Mouse (Mus musculus): ENCODE data around the gene Arhgdib. TPM values are rescaled to one million over a fixed set of nuclear protein-coding genes. Genes with fewer than 3 reads are reported as not detected.

Gene Arhgdib
- polyA plus RNA-seq, 1 experiment from 2014 or later, result 68.4 TPM

DNA sequence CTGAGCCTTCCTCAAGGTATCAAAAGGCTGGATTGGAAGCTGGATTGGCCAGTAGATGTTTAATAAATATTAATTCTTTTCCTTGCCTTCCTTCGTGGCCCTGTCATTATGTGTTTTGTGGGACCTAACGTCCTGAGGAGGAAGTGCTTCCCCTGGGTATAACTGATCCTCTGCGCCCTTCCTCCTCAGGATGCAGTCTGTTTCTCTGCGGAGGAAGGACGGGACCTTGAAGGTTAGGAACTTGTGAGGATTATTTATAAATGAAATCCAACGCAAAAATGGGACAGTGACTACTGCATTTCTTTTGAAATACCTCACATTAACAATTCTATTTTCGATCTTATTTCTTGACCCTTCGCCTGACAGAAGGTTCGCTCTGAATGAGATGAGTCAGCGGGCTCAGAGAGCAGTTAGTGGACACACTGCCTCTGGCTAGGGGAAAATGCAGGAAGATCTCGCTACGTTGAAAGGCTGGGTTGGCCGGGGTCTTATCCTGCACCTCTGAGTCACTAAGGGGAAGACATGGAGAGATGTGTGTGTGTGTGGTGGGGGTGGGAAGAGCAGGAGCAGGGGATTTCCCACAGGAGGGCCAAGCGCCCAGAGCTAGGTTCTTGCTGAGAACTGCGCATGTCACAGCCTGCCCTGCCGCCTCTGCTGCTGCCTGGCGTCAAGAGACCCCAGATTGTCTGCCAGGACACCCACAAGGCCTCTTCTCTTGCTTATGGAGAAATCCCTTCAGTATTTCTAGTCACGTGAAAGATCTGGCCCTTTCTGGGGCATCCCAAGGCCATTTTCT lies 3.2 kb downstream of the Arhgdib start:
- no peak for TF ChIP-seq EP300 (IDR thresholded peaks at IDR 0.05)
- TF ChIP-seq CTCF (IDR thresholded peaks at IDR 0.05), result no peak
- peaks cover 8% of the 10 kb centered on the region; the same call in 1 of the 2 replicates for H3K4me1 ChIP-seq (ENCODE audit: insufficient read depth, low read depth, low read length)
- 0 out of 2 replicates have a peak, but pooled peaks have one; percentile 29 for ATAC-seq
- H3K9ac ChIP-seq (replicated peaks; ENCODE audit: low read depth), result no peak overlapping the region
- H3K36me3 ChIP-seq (ENCODE audit: insufficient read depth, low read length), result no peaks in the 10 kb centered on the region
- H3K4me2 ChIP-seq (replicated peaks; ENCODE audit: low read depth, low read length), result peak overlapping the region; percentile 22; the same call in 1 of the 2 replicates
- H3K9me3 ChIP-seq (ENCODE audit: low read length), result no peaks in the 10 kb centered on the region
- 0 out of 2 replicates have a peak overlapping the region, but pooled peaks have one; percentile 3 for H3K27ac ChIP-seq (ENCODE audit: low read length)
- WGBS, result 63% methylated on average over 18 of the region's 18 CpGs
- H3K4me3 ChIP-seq (ENCODE audit: low read depth, low read length), result no peak overlapping the region
- H3K27me3 ChIP-seq (replicated peaks; ENCODE audit: insufficient read depth, low read length), result no peaks in the 10 kb centered on the region
- peak; percentile 18 for DNase-seq (ENCODE audit: low spot score)

DNA sequence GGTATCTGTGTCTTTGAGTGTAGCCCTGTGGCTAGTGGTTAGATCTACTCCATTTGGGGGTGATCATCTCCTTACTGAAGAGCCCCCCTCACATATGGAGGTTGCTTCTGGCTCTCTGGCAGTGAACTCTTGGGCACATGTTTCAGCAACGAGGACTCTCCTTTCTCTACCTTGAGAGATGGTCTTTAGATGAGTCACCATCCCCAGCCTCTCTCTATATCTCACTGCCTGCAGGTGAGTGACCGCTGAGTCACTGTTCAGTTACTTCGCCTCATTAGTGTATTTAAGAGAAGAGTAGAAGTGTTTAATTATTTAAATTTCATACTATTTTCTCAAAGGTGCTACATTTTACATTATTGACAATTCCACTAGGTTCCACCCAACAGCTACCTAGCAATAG lies 4.6 kb downstream of the Arhgdib start:
- Histone ChIP-seq H3K4me2 (replicated peaks; ENCODE audit: low read depth, low read length) (no peak overlapping the region), H3K9me3 (ENCODE audit: low read length) (no peaks in the 10 kb centered on the region), H3K27me3 (replicated peaks; ENCODE audit: insufficient read depth, low read length) (no peaks in the 10 kb centered on the region), H3K4me3 (ENCODE audit: low read depth, low read length) (no peak overlapping the region), H3K36me3 (ENCODE audit: insufficient read depth, low read length) (no peaks in the 10 kb centered on the region), H3K27ac (ENCODE audit: low read length) (no peak overlapping the region), H3K9ac (replicated peaks; ENCODE audit: low read depth) (no peak overlapping the region), H3K4me1 (ENCODE audit: insufficient read depth, low read depth, low read length) (peaks cover 8% of the 10 kb centered on the region; the same call in 1 of the 2 replicates)
- ATAC-seq (no peak), DNase-seq (ENCODE audit: low spot score) (no peak)
- WGBS, result 74% methylated on average over 3 of the region's 3 CpGs
- TF ChIP-seq EP300 (IDR thresholded peaks at IDR 0.05) (no peak), CTCF (IDR thresholded peaks at IDR 0.05) (no peak)

DNA sequence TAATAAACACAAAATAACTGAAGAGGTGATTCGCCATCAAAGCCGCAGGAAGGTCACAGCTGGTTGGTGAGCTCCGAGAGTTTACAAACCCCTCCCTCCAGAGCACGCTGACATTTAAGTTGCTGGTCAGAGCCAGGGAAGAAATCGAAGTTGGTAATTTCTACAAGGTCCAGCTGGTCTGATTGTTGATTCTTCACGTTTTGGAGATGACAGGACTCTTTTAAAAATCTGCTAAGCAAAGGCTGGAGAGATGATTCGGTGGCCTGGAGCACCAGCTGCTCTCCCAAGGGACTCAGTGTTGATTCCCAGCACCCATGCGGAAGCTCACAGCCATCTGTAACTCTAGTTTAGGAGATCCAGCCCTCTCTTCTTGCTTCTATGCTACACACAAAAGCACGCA lies 5.3 kb downstream of the Arhgdib start:
- WGBS, result 74% methylated on average over 9 of the region's 9 CpGs
- Histone ChIP-seq H3K9me3 (ENCODE audit: low read length) (no peaks in the 10 kb centered on the region), H3K4me1 (ENCODE audit: insufficient read depth, low read depth, low read length) (peaks cover 8% of the 10 kb centered on the region; the same call in 1 of the 2 replicates), H3K36me3 (ENCODE audit: insufficient read depth, low read length) (no peaks in the 10 kb centered on the region), H3K4me2 (replicated peaks; ENCODE audit: low read depth, low read length) (no peak overlapping the region), H3K9ac (replicated peaks; ENCODE audit: low read depth) (no peak overlapping the region), H3K27me3 (replicated peaks; ENCODE audit: insufficient read depth, low read length) (no peaks in the 10 kb centered on the region), H3K27ac (ENCODE audit: low read length) (no peak overlapping the region), H3K4me3 (ENCODE audit: low read depth, low read length) (no peak overlapping the region)
- DNase-seq (ENCODE audit: low spot score) (no peak), ATAC-seq (no peak)
- TF ChIP-seq EP300 (IDR thresholded peaks at IDR 0.05) (no peak), CTCF (IDR thresholded peaks at IDR 0.05) (no peak)

DNA sequence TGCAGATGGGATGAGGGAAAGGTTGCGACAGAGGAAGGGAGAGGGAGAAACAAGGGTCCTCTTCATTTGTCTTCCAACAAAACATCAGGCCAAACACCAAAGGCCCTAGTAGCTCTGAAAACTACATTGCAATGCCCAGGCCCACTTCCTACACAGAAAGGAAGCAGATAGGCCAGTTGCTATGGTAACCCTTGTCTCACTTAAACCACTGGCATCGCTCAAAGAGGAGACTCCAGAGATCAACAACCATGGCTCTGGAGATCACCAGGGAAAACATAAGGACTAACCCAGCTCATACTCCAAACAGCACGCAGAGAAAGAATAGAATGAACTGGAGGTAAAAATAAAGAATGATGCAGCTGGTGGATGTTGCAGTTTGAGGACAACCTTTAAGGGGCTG lies 6.5 kb downstream of the Arhgdib start:
- Histone ChIP-seq H3K9ac (replicated peaks; ENCODE audit: low read depth) (no peak overlapping the region), H3K4me1 (ENCODE audit: insufficient read depth, low read depth, low read length) (0 out of 2 replicates have a peak, but pooled peaks cover 5% of the 10 kb centered on the region), H3K4me2 (replicated peaks; ENCODE audit: low read depth, low read length) (no peak overlapping the region), H3K27ac (ENCODE audit: low read length) (no peak overlapping the region), H3K36me3 (ENCODE audit: insufficient read depth, low read length) (no peaks in the 10 kb centered on the region), H3K9me3 (ENCODE audit: low read length) (no peaks in the 10 kb centered on the region), H3K4me3 (ENCODE audit: low read depth, low read length) (no peak overlapping the region), H3K27me3 (replicated peaks; ENCODE audit: insufficient read depth, low read length) (no peaks in the 10 kb centered on the region)
- DNase-seq (ENCODE audit: low spot score) (no peak), ATAC-seq (no peak)
- WGBS, result 76% methylated on average over 3 of the region's 3 CpGs
- TF ChIP-seq CTCF (IDR thresholded peaks at IDR 0.05), result no peak
- TF ChIP-seq EP300 (IDR thresholded peaks at IDR 0.05), result no peak

DNA sequence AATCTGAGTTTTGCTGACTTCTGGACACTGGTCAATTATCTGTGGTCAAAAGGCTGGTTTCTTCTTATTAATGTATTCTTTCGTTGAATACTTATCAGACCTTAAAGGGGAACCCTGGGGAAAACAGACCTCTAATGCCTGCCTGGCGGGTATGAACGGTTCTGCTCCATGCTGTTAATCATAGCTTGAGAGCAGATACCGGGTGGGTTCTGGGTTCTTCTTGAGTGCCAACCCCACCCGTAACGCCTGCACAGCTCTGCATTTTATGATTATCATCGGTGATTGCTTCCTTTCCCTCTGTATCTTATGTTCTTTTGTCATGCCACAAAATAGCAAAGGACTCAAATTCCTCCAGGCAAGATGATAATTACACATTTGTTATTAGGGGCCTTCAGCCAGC lies 7.6 kb downstream of the Arhgdib start:
- Histone ChIP-seq H3K27ac (ENCODE audit: low read length) (no peak overlapping the region), H3K9me3 (ENCODE audit: low read length) (no peaks in the 10 kb centered on the region), H3K4me1 (ENCODE audit: insufficient read depth, low read depth, low read length) (0 out of 2 replicates have a peak, but pooled peaks cover 5% of the 10 kb centered on the region), H3K27me3 (replicated peaks; ENCODE audit: insufficient read depth, low read length) (no peaks in the 10 kb centered on the region), H3K36me3 (ENCODE audit: insufficient read depth, low read length) (no peaks in the 10 kb centered on the region), H3K4me3 (ENCODE audit: low read depth, low read length) (no peak overlapping the region), H3K4me2 (replicated peaks; ENCODE audit: low read depth, low read length) (no peak overlapping the region), H3K9ac (replicated peaks; ENCODE audit: low read depth) (no peak overlapping the region)
- no peak for TF ChIP-seq EP300 (IDR thresholded peaks at IDR 0.05)
- TF ChIP-seq CTCF (IDR thresholded peaks at IDR 0.05), result no peak
- WGBS, result 84% methylated on average over 7 of the region's 7 CpGs
- no peak for DNase-seq (ENCODE audit: low spot score)
- ATAC-seq, result no peak

DNA sequence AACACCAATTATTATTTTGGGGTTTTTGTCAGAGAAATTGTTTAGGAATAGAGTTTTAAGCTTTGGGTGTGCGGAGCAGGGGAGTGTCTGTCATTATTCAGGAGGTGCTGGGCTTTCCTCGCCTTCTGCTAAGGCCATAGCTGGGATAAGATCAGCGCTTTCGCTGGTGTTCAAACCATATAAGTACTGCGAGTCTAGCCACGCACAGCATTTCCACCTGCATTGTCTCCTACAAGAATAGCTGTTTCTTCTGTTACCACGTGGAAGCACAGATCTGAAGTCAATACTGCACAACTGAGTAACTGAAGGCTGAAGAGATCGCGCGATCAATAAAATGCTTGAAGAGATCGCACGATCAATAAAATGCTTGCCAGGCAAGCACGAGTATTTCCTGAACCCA lies 10.5 kb downstream of the Arhgdib start:
- 0 out of 2 replicates have a peak, but pooled peaks cover 5% of the 10 kb centered on the region for H3K4me1 ChIP-seq (ENCODE audit: insufficient read depth, low read depth, low read length)
- H3K4me2 ChIP-seq (replicated peaks; ENCODE audit: low read depth, low read length), result no peak overlapping the region
- no peak overlapping the region for H3K27ac ChIP-seq (ENCODE audit: low read length)
- H3K9ac ChIP-seq (replicated peaks; ENCODE audit: low read depth), result no peak overlapping the region
- TF ChIP-seq EP300 (IDR thresholded peaks at IDR 0.05) (no peak), CTCF (IDR thresholded peaks at IDR 0.05) (no peak)
- no peaks in the 10 kb centered on the region for H3K9me3 ChIP-seq (ENCODE audit: low read length)
- H3K4me3 ChIP-seq (ENCODE audit: low read depth, low read length), result no peak overlapping the region
- 82% methylated on average over 13 of the region's 13 CpGs for WGBS
- no peaks in the 10 kb centered on the region for H3K27me3 ChIP-seq (replicated peaks; ENCODE audit: insufficient read depth, low read length)
- H3K36me3 ChIP-seq (ENCODE audit: insufficient read depth, low read length), result no peaks in the 10 kb centered on the region
- DNase-seq (ENCODE audit: low spot score) (no peak), ATAC-seq (no peak)

All from lung, postnatal 0 days (tissue).